Mouse (Mus musculus) megakaryocyte-erythroid progenitor cell, adult 5-6 weeks (primary cell): ENCODE measurements around the gene Ppat. TPM values are rescaled to one million over a fixed set of nuclear protein-coding genes. Genes with fewer than 3 reads are reported as not detected.

Experiments used
- ATAC-seq: replicated peaks from 2 replicates; pipeline ENCODE4 v1.8.0; 2016; ENCODE audit warnings: mild to moderate bottlenecking, inconsistent platforms; ENCODE audit not compliant: severe bottlenecking, poor library complexity, low FRiP score, low TSS enrichment
- total RNA-seq, 2 experiments: library from RNA; stranded (forward) in 1 of 2; stranded (reverse) in 1 of 2; fragments of 200-1000, 215-1000 nt in 1 of 2; fragments of >200 nt in 1 of 2; fragmentation: Nextera tagmentation in 1 of 2; gene quantifications; 2 replicates each; pipeline ENCODE4 v1.2.3; 2014 to 2017

The Ppat gene
- total RNA-seq, 2 experiments from 2014 or later, result 63.2 to 121 TPM

- no peak for ATAC-seq
These were observed 46.5 kb downstream of the Ppat start for GRCm38 (mm10) chr5:76904713-76905404.

- ATAC-seq, result no peak
These were observed 49.2 kb downstream of the Ppat start for GRCm38 (mm10) chr5:76902131-76902530.

GRCm38 (mm10) chr5:76893084-76893483, 58.3 kb downstream of the Ppat start:
- no peak for ATAC-seq

- no peak for ATAC-seq
These were observed 58.8 kb downstream of the Ppat start for GRCm38 (mm10) chr5:76892608-76893007.

DNA sequence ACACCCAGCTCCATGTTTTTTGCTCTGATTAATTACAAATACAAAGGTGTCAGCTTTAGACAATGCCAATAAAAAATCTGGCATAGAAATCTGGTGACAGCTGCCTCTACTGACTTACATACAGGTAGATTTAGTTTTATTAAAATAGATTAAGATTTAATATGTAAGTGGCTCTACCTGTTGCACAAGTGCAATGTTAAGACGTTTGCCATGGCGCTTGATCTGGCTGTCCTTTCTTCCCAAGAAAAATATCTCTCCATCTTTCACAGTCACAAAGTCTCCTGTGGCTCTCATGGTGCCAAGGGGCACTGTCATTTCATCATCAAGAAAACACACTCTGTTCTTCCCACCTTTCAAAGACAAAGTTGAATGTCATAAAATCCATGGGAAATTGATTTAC, 64.4 kb downstream of the Ppat start:
- no peak for ATAC-seq

DNA sequence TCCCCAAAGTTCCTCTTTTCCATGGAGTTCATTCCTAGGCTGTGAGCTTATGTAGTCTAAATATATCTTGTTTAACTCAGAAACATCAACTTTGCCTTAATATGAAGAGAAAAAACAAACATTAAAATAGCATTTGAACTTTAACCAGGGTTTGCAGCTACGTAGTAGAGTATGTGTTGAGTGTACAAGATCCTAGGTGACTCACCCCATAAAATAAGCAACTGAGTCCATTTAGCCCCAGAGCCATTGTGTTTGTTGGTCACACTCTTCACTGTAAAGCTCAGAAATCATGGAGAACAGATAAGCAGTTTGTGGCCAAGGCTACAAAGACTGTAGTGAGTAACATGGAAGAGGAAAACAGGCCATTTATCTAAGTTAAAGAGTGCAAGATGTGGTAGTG, 67.3 kb downstream of the Ppat start:
- ATAC-seq, result no peak

- ATAC-seq, result no peak
These were observed 75.1 kb downstream of the Ppat start for GRCm38 (mm10) chr5:76876106-76876758.

DNA sequence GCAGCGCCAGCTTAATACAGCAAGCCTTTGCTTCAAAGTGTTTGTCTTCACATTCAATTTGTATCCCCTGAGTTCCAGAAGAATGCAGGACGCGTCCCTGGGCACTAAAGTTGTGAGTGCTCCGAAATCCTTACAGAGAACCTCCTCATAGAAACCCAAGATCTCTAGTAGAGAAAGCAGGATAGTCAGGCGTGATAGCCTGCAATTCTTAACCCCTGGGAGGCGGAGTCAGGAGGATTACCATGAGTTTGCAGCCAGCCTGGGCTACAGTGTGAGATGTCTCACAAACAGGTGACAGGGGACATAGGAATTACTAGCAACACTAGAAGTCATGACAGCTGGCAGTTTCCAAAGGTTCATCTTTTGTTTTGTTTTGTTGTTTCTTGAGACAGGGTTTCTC, 81.8 kb downstream of the Ppat start:
- peak; percentile 61 for ATAC-seq

- peak; percentile 95 for ATAC-seq
These were observed 82.6 kb downstream of the Ppat start for GRCm38 (mm10) chr5:76868693-76869286.

DNA sequence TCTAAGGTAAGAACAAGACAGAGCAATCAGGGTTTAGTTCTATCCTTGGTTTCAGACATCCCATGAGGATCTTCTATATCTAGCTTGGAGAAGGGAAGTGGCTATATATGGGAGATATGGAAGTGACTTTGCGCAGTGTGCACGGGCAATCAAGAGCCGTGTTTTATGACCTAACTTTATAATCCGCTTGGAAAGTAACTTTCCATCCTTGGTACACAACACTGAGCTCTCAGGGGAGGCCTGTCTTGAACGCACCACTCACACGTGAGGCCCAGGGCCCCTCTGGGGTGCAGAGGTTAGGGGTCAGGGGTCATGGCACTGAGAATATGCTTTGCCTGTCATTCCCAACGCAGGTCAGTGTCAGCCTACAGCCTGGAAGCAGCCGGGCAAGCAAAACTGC, 84.6 kb downstream of the Ppat start:
- no peak for ATAC-seq

Other genes starting within 250 kb of the Ppat start
- 41.1 and 55.8 TPM in 2 replicates for gene Aasdh, start 46.1 kb downstream of the Ppat start, total RNA-seq (2014; fragmentation: Nextera tagmentation)
- 21.4 and 41.4 TPM in 2 replicates for gene Aasdh, start 46.1 kb downstream of the Ppat start, total RNA-seq (2017)
- gene Paics, start 271 bp downstream of the Ppat start, total RNA-seq (2014; fragmentation: Nextera tagmentation), result 238 and 301 TPM in 2 replicates
- 403 and 467 TPM in 2 replicates for gene Paics, start 271 bp downstream of the Ppat start, total RNA-seq (2017)
- 143 and 165 TPM in 2 replicates for gene Srp72, start 23.1 kb upstream of the Ppat start, total RNA-seq (2014; fragmentation: Nextera tagmentation)
- 199 and 258 TPM in 2 replicates for gene Srp72, start 23.1 kb upstream of the Ppat start, total RNA-seq (2017)
- 4.7 TPM in 1 of 2 replicates, not detected in the other for gene Arl9, start 52.5 kb upstream of the Ppat start, total RNA-seq (2014; fragmentation: Nextera tagmentation)
- gene Arl9, start 52.5 kb upstream of the Ppat start, total RNA-seq (2017), result not detected in 2 replicates
- gene Thegl, start 64.4 kb upstream of the Ppat start, total RNA-seq (2014; fragmentation: Nextera tagmentation), result 1.0 TPM in 1 of 2 replicates, not detected in the other
- 0.53 and 1.6 TPM in 2 replicates for gene Thegl, start 64.4 kb upstream of the Ppat start, total RNA-seq (2017)
- 1.9 and 4.7 TPM in 2 replicates for gene Hopx, start 163.5 kb upstream of the Ppat start, total RNA-seq (2014; fragmentation: Nextera tagmentation)
- 1.3 and 2.4 TPM in 2 replicates for gene Hopx, start 163.5 kb upstream of the Ppat start, total RNA-seq (2017)